Mouse (Mus musculus): ENCODE results near the gene Ubxn11. TPM values are rescaled to one million over a fixed set of nuclear protein-coding genes. Genes with fewer than 3 reads are reported as not detected.

Gene Ubxn11
- total RNA-seq, 1 experiment, result 12.4 TPM

- no peaks in the 10 kb centered on the region for H3K9me3 ChIP-seq (ENCODE audit: control insufficient read depth, insufficient read depth, low read depth, low read length)
- in situ Hi-C loops (cut with MboI; ENCODE audit: low sequenced_read_pairs in 2 of 2, unreplicated experiment in 2 of 2), result no loop called here
- no peak for DNase-seq (ENCODE audit: low read depth, low spot score)
- no peak overlapping the region for H3K4me3 ChIP-seq (ENCODE audit: insufficient read depth in 1 of 2, low read depth in 1 of 2, low read length in 2 of 2, poor library complexity in 1 of 2, severe bottlenecking in 1 of 2)
- no peaks in the 10 kb centered on the region for H3K4me1 ChIP-seq (ENCODE audit: control insufficient read depth in 2 of 2, insufficient read depth in 2 of 2, low read length in 2 of 2, poor library complexity in 1 of 2)
- H3K36me3 ChIP-seq (ENCODE audit: control insufficient read depth, insufficient read depth, low read length, poor library complexity, severe bottlenecking), result peaks cover 37% of the 10 kb centered on the region
- TF ChIP-seq MAFK (IDR thresholded peaks at IDR 0.05; ENCODE audit: insufficient read depth, low read depth, low read length), result no peak
- no peak for TF ChIP-seq ZC3H11A (IDR thresholded peaks at IDR 0.05; ENCODE audit: borderline replicate concordance, low read depth, low read length)
- TF ChIP-seq CHD2 (IDR thresholded peaks at IDR 0.05; ENCODE audit: low read depth, low read length), result no peak
- TF ChIP-seq HCFC1 (IDR thresholded peaks at IDR 0.05; ENCODE audit: borderline replicate concordance, insufficient read depth, low read length), result no peak
- no peak for TF ChIP-seq ZNF384 (IDR thresholded peaks at IDR 0.05; ENCODE audit: low read depth, low read length)
- H3K27ac ChIP-seq (ENCODE audit: insufficient read depth, low read depth, low read length, poor library complexity, severe bottlenecking), result no peak overlapping the region
- no peak overlapping the region for H3K9ac ChIP-seq (ENCODE audit: insufficient read depth, low read depth, low read length, poor library complexity, severe bottlenecking)
These were observed 49.7 kb downstream of the Ubxn11 start for GRCm38 (mm10) chr4:134152112-134152511.

- Histone ChIP-seq H3K27ac (ENCODE audit: insufficient read depth, low read depth, low read length, poor library complexity, severe bottlenecking) (no peak overlapping the region), H3K9me3 (ENCODE audit: control insufficient read depth, insufficient read depth, low read depth, low read length) (no peaks in the 10 kb centered on the region), H3K9ac (ENCODE audit: insufficient read depth, low read depth, low read length, poor library complexity, severe bottlenecking) (no peak overlapping the region), H3K4me3 (ENCODE audit: insufficient read depth in 1 of 2, low read depth in 1 of 2, low read length in 2 of 2, poor library complexity in 1 of 2, severe bottlenecking in 1 of 2) (no peak overlapping the region), H3K4me1 (ENCODE audit: control insufficient read depth in 2 of 2, insufficient read depth in 2 of 2, low read length in 2 of 2, poor library complexity in 1 of 2) (no peaks in the 10 kb centered on the region), H3K36me3 (ENCODE audit: control insufficient read depth, insufficient read depth, low read length, poor library complexity, severe bottlenecking) (peaks cover 29% of the 10 kb centered on the region)
- TF ChIP-seq HCFC1 (IDR thresholded peaks at IDR 0.05; ENCODE audit: borderline replicate concordance, insufficient read depth, low read length) (no peak), ZNF384 (IDR thresholded peaks at IDR 0.05; ENCODE audit: low read depth, low read length) (no peak), MAFK (IDR thresholded peaks at IDR 0.05; ENCODE audit: insufficient read depth, low read depth, low read length) (no peak), ZC3H11A (IDR thresholded peaks at IDR 0.05; ENCODE audit: borderline replicate concordance, low read depth, low read length) (no peak), CHD2 (IDR thresholded peaks at IDR 0.05; ENCODE audit: low read depth, low read length) (no peak)
- in situ Hi-C loops (cut with MboI; ENCODE audit: low sequenced_read_pairs in 2 of 2, unreplicated experiment in 2 of 2), result no loop called here
- no peak for DNase-seq (ENCODE audit: low read depth, low spot score)
These were observed 51.3 kb downstream of the Ubxn11 start for GRCm38 (mm10) chr4:134153656-134154055.

- Histone ChIP-seq H3K9me3 (ENCODE audit: control insufficient read depth, insufficient read depth, low read depth, low read length) (no peaks in the 10 kb centered on the region), H3K4me3 (ENCODE audit: insufficient read depth in 1 of 2, low read depth in 1 of 2, low read length in 2 of 2, poor library complexity in 1 of 2, severe bottlenecking in 1 of 2) (no peak overlapping the region), H3K36me3 (ENCODE audit: control insufficient read depth, insufficient read depth, low read length, poor library complexity, severe bottlenecking) (peaks cover 27% of the 10 kb centered on the region), H3K27ac (ENCODE audit: insufficient read depth, low read depth, low read length, poor library complexity, severe bottlenecking) (no peak overlapping the region), H3K4me1 (ENCODE audit: control insufficient read depth in 2 of 2, insufficient read depth in 2 of 2, low read length in 2 of 2, poor library complexity in 1 of 2) (no peaks in the 10 kb centered on the region), H3K9ac (ENCODE audit: insufficient read depth, low read depth, low read length, poor library complexity, severe bottlenecking) (no peak overlapping the region)
- DNase-seq (ENCODE audit: low read depth, low spot score), result no peak
- no peak for TF ChIP-seq HCFC1 (IDR thresholded peaks at IDR 0.05; ENCODE audit: borderline replicate concordance, insufficient read depth, low read length)
- TF ChIP-seq ZC3H11A (IDR thresholded peaks at IDR 0.05; ENCODE audit: borderline replicate concordance, low read depth, low read length), result no peak
- in situ Hi-C loops (cut with MboI; ENCODE audit: low sequenced_read_pairs in 2 of 2, unreplicated experiment in 2 of 2), result no loop called here
These were observed 52.0 kb downstream of the Ubxn11 start for GRCm38 (mm10) chr4:134154354-134154753.

- DNase-seq (ENCODE audit: low read depth, low spot score), result no peak
- H3K36me3 ChIP-seq (ENCODE audit: control insufficient read depth, insufficient read depth, low read length, poor library complexity, severe bottlenecking), result peaks cover 24% of the 10 kb centered on the region
- TF ChIP-seq HCFC1 (IDR thresholded peaks at IDR 0.05; ENCODE audit: borderline replicate concordance, insufficient read depth, low read length) (no peak), MAFK (IDR thresholded peaks at IDR 0.05; ENCODE audit: insufficient read depth, low read depth, low read length) (no peak), ZNF384 (IDR thresholded peaks at IDR 0.05; ENCODE audit: low read depth, low read length) (no peak), ZC3H11A (IDR thresholded peaks at IDR 0.05; ENCODE audit: borderline replicate concordance, low read depth, low read length) (no peak), CHD2 (IDR thresholded peaks at IDR 0.05; ENCODE audit: low read depth, low read length) (no peak)
- no peak overlapping the region for H3K27ac ChIP-seq (ENCODE audit: insufficient read depth, low read depth, low read length, poor library complexity, severe bottlenecking)
- in situ Hi-C loops (cut with MboI; ENCODE audit: low sequenced_read_pairs in 2 of 2, unreplicated experiment in 2 of 2), result no loop called here
- no peaks in the 10 kb centered on the region for H3K4me1 ChIP-seq (ENCODE audit: control insufficient read depth in 2 of 2, insufficient read depth in 2 of 2, low read length in 2 of 2, poor library complexity in 1 of 2)
- no peak overlapping the region for H3K4me3 ChIP-seq (ENCODE audit: insufficient read depth in 1 of 2, low read depth in 1 of 2, low read length in 2 of 2, poor library complexity in 1 of 2, severe bottlenecking in 1 of 2)
- no peak overlapping the region for H3K9ac ChIP-seq (ENCODE audit: insufficient read depth, low read depth, low read length, poor library complexity, severe bottlenecking)
- H3K9me3 ChIP-seq (ENCODE audit: control insufficient read depth, insufficient read depth, low read depth, low read length), result no peaks in the 10 kb centered on the region
These were observed 53.2 kb downstream of the Ubxn11 start for GRCm38 (mm10) chr4:134155531-134155930.

- in situ Hi-C loops (cut with MboI; ENCODE audit: low sequenced_read_pairs in 2 of 2, unreplicated experiment in 2 of 2), result no loop called here
- Histone ChIP-seq H3K27ac (ENCODE audit: insufficient read depth, low read depth, low read length, poor library complexity, severe bottlenecking) (no peak overlapping the region), H3K36me3 (ENCODE audit: control insufficient read depth, insufficient read depth, low read length, poor library complexity, severe bottlenecking) (peaks cover 24% of the 10 kb centered on the region)
These were observed 53.6 kb downstream of the Ubxn11 start for GRCm38 (mm10) chr4:134155961-134156465.

More at GRCm38 (mm10) chr4:134155961-134156465, 53.6 kb downstream of the Ubxn11 start:
- Histone ChIP-seq H3K9ac (ENCODE audit: insufficient read depth, low read depth, low read length, poor library complexity, severe bottlenecking) (no peak overlapping the region), H3K4me1 (ENCODE audit: control insufficient read depth in 2 of 2, insufficient read depth in 2 of 2, low read length in 2 of 2, poor library complexity in 1 of 2) (no peaks in the 10 kb centered on the region), H3K4me3 (ENCODE audit: insufficient read depth in 1 of 2, low read depth in 1 of 2, low read length in 2 of 2, poor library complexity in 1 of 2, severe bottlenecking in 1 of 2) (no peak overlapping the region), H3K9me3 (ENCODE audit: control insufficient read depth, insufficient read depth, low read depth, low read length) (no peaks in the 10 kb centered on the region)
- no peak for DNase-seq (ENCODE audit: low read depth, low spot score)
- TF ChIP-seq HCFC1 (IDR thresholded peaks at IDR 0.05; ENCODE audit: borderline replicate concordance, insufficient read depth, low read length), result no peak
- no peak for TF ChIP-seq ZNF384 (IDR thresholded peaks at IDR 0.05; ENCODE audit: low read depth, low read length)
- no peak for TF ChIP-seq ZC3H11A (IDR thresholded peaks at IDR 0.05; ENCODE audit: borderline replicate concordance, low read depth, low read length)
- TF ChIP-seq MAFK (IDR thresholded peaks at IDR 0.05; ENCODE audit: insufficient read depth, low read depth, low read length), result no peak
- no peak for TF ChIP-seq CHD2 (IDR thresholded peaks at IDR 0.05; ENCODE audit: low read depth, low read length)

Measured in ES-E14 (cell line).